In the genomic region with DNA sequence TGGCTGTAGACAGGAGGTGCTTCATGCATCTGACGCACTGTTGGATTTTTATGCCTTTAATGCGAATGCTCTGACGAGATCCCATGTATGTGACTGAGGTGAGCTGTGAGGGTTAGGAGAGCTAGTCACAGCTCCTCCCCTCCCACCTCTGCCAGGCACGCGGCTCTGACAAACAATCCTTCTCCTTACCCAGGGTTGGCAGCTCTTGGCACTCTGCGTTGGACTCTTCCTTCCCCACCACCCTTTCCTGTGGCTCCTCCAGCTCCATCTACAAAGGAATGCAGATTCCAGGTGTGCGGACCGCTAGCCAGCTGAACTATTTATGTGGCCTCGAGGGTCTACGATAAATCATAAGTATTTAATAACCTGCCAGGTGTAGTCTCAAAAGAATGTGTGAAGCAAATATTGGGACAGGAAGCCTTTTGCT, we compare ENCODE assay signal across 10 mouse cellular contexts. TPM values are rescaled to one million over a fixed set of nuclear protein-coding genes. Genes with fewer than 3 reads are reported as not detected.
DNase-seq lines count a peak whose midpoint lies in the region; ATAC-seq and TF ChIP-seq lines count a peak whose summit lies in the region.
"Had no signal": no experiment of that assay in that cellular context is flagged by ENCODE, and none has a peak within 500 bp of the region (broad histone marks: within the 10 kb centered on the region; RNA-seq: fewer than 3 reads in every experiment).

No protein-coding gene starts in this region.

- peaks cover 19% of the 10 kb centered on the region for H3K36me3 ChIP-seq in kidney, embryonic 16.5 days (ENCODE audit: insufficient read depth, low read length)
- peaks cover 49% of the 10 kb centered on the region for H3K36me3 ChIP-seq in embryonic facial prominence, embryonic 13.5 days
- no peaks in the 10 kb centered on the region; the same call in 1 of the 2 replicates for H3K36me3 ChIP-seq in hindbrain, embryonic 14.5 days (replicated peaks; ENCODE audit: control insufficient read depth, insufficient read depth)
- no peaks in the 10 kb centered on the region for H3K36me3 ChIP-seq in midbrain, postnatal 0 days (ENCODE audit: insufficient read depth, low read length)
- no peaks in the 10 kb centered on the region for H3K36me3 ChIP-seq in liver, postnatal 0 days (replicated peaks; ENCODE audit: insufficient read depth, low read length)
- H3K36me3 ChIP-seq: liver, embryonic 13.5 days had no signal

- no peak for DNase-seq in kidney, adult 8-10 months
- DNase-seq in hindbrain, embryonic 14.5 days (ENCODE audit: low spot score), result no peak
- DNase-seq in midbrain, postnatal 0 days (ENCODE audit: low spot score), result peak; percentile 20
- no peak for DNase-seq in liver, postnatal 0 days
- DNase-seq in thymus, adult 18-20 months, result no peak
- DNase-seq: cerebellum, postnatal 36 days; liver, embryonic 13.5 days had no signal

- H3K4me2 ChIP-seq in kidney, embryonic 16.5 days (replicated peaks; ENCODE audit: low read depth, low read length), result no peak overlapping the region
- H3K4me2 ChIP-seq in embryonic facial prominence, embryonic 13.5 days, result peak overlapping the region; percentile 27; the same call in 1 of the 2 replicates
- peak overlapping the region; percentile 33 for H3K4me2 ChIP-seq in hindbrain, embryonic 14.5 days (replicated peaks)
- H3K4me2 ChIP-seq in midbrain, postnatal 0 days (ENCODE audit: low read depth, low read length, poor library complexity, severe bottlenecking), result peak overlapping the region; percentile 40
- no peak overlapping the region for H3K4me2 ChIP-seq in liver, postnatal 0 days (ENCODE audit: low read depth, low read length)
- H3K4me2 ChIP-seq: liver, embryonic 13.5 days had no signal

- ATAC-seq in kidney, embryonic 16.5 days (ENCODE audit: low FRiP score, low TSS enrichment), result 0 out of 2 replicates have a peak, but pooled peaks have one; percentile 27
- no peak for ATAC-seq in embryonic facial prominence, embryonic 13.5 days (ENCODE audit: insufficient number of reproducible peaks, insufficient read depth, low FRiP score, low TSS enrichment, low read depth)
- no peak for ATAC-seq in hindbrain, embryonic 14.5 days (ENCODE audit: low FRiP score)
- peak; percentile 68 for ATAC-seq in midbrain, postnatal 0 days (ENCODE audit: low FRiP score)
- no peak for ATAC-seq in liver, postnatal 0 days
- ATAC-seq: intestine, embryonic 16.5 days had no signal

- WGBS in kidney, embryonic 16.5 days, result 40% methylated on average over 10 of the region's 10 CpGs
- 49% methylated on average over 10 of the region's 10 CpGs for WGBS in embryonic facial prominence, embryonic 13.5 days
- WGBS in hindbrain, embryonic 14.5 days, result 37% methylated on average over 10 of the region's 10 CpGs
- WGBS in midbrain, postnatal 0 days, result 24% methylated on average over 10 of the region's 10 CpGs
- WGBS in liver, postnatal 0 days (ENCODE audit: insufficient replicate concordance), result 60% methylated on average over 10 of the region's 10 CpGs

- H3K27ac ChIP-seq in kidney, embryonic 16.5 days (ENCODE audit: low read length), result no peak overlapping the region
- peak overlapping the region; percentile 55 for H3K27ac ChIP-seq in embryonic facial prominence, embryonic 13.5 days
- peak overlapping the region; percentile 12 for H3K27ac ChIP-seq in hindbrain, embryonic 14.5 days
- peak overlapping the region; percentile 52 for H3K27ac ChIP-seq in midbrain, postnatal 0 days (ENCODE audit: low read depth, low read length)
- H3K27ac ChIP-seq in liver, postnatal 0 days (ENCODE audit: low read depth), result no peak overlapping the region
- H3K27ac ChIP-seq: liver, embryonic 13.5 days had no signal

- TF ChIP-seq EP300 in liver, postnatal 0 days (IDR thresholded peaks at IDR 0.05; ENCODE audit: low read depth), result no peak

- no peak for TF ChIP-seq CTCF in midbrain, postnatal 0 days (IDR thresholded peaks at IDR 0.05)
- no peak for TF ChIP-seq CTCF in liver, postnatal 0 days (IDR thresholded peaks at IDR 0.05; ENCODE audit: low read depth)

- no peaks in the 10 kb centered on the region for H3K9me3 ChIP-seq in kidney, embryonic 16.5 days (ENCODE audit: low read length)
- no peaks in the 10 kb centered on the region for H3K9me3 ChIP-seq in embryonic facial prominence, embryonic 13.5 days
- no peaks in the 10 kb centered on the region for H3K9me3 ChIP-seq in hindbrain, embryonic 14.5 days (ENCODE audit: control insufficient read depth, low read length)
- no peaks in the 10 kb centered on the region for H3K9me3 ChIP-seq in midbrain, postnatal 0 days (ENCODE audit: low read length)
- H3K9me3 ChIP-seq in liver, postnatal 0 days (ENCODE audit: low read length), result no peaks in the 10 kb centered on the region
- H3K9me3 ChIP-seq: liver, embryonic 13.5 days had no signal

- peaks cover 8% of the 10 kb centered on the region; the same call in 1 of the 2 replicates for H3K4me1 ChIP-seq in kidney, embryonic 16.5 days (ENCODE audit: insufficient read depth, low read length)
- peaks cover 28% of the 10 kb centered on the region for H3K4me1 ChIP-seq in embryonic facial prominence, embryonic 13.5 days
- H3K4me1 ChIP-seq in hindbrain, embryonic 14.5 days (replicated peaks; ENCODE audit: control insufficient read depth, insufficient read depth, low read length), result peaks cover 9% of the 10 kb centered on the region; the same call in 1 of the 2 replicates
- H3K4me1 ChIP-seq in midbrain, postnatal 0 days (ENCODE audit: insufficient read depth, low read length), result no peaks in the 10 kb centered on the region
- H3K4me1 ChIP-seq in liver, postnatal 0 days (ENCODE audit: insufficient read depth), result peaks cover 4% of the 10 kb centered on the region
- H3K4me1 ChIP-seq: liver, embryonic 13.5 days had no signal

- H3K4me3 ChIP-seq in kidney, embryonic 16.5 days (ENCODE audit: low read length), result no peak overlapping the region
- H3K4me3 ChIP-seq in embryonic facial prominence, embryonic 13.5 days, result no peak overlapping the region
- H3K4me3 ChIP-seq in hindbrain, embryonic 14.5 days (replicated peaks; ENCODE audit: low read length), result no peak overlapping the region
- peak overlapping the region; percentile 18; the same call in 1 of the 2 replicates for H3K4me3 ChIP-seq in midbrain, postnatal 0 days (ENCODE audit: low read depth, low read length)
- no peak overlapping the region for H3K4me3 ChIP-seq in liver, postnatal 0 days (ENCODE audit: low read depth, low read length)
- H3K4me3 ChIP-seq: liver, embryonic 13.5 days had no signal

- no peak overlapping the region for H3K9ac ChIP-seq in kidney, embryonic 16.5 days (replicated peaks; ENCODE audit: low read length)
- H3K9ac ChIP-seq in embryonic facial prominence, embryonic 13.5 days, result no peak overlapping the region
- H3K9ac ChIP-seq in hindbrain, embryonic 14.5 days, result peak overlapping the region; percentile 22; the same call in 1 of the 2 replicates
- peak overlapping the region; percentile 24; the same call in 1 of the 2 replicates for H3K9ac ChIP-seq in midbrain, postnatal 0 days (replicated peaks; ENCODE audit: low read length, poor library complexity, severe bottlenecking)
- H3K9ac ChIP-seq in liver, postnatal 0 days (replicated peaks), result no peak overlapping the region
- H3K9ac ChIP-seq: liver, embryonic 13.5 days had no signal

- H3K27me3 ChIP-seq in kidney, embryonic 16.5 days (ENCODE audit: insufficient read depth, low read length), result no peaks in the 10 kb centered on the region
- H3K27me3 ChIP-seq in embryonic facial prominence, embryonic 13.5 days, result no peaks in the 10 kb centered on the region
- no peaks in the 10 kb centered on the region for H3K27me3 ChIP-seq in hindbrain, embryonic 14.5 days (ENCODE audit: control insufficient read depth, insufficient read depth, low read length)
- H3K27me3 ChIP-seq in midbrain, postnatal 0 days (ENCODE audit: insufficient read depth, low read length), result no peaks in the 10 kb centered on the region
- H3K27me3 ChIP-seq in liver, postnatal 0 days (ENCODE audit: insufficient read depth, low read length), result no peaks in the 10 kb centered on the region
- H3K27me3 ChIP-seq: liver, embryonic 13.5 days had no signal

RNA-seq across cellular contexts. Expression of a gene that starts 30.3 kb away (rescaled TPM):
- polyA plus RNA-seq in kidney, embryonic 16.5 days (2015; fragmentation: Nextera tagmentation; extraction: Ambion mirVana), result 54.9 and 56.9 TPM in 2 replicates
- polyA plus RNA-seq in embryonic facial prominence, embryonic 13.5 days (2015; fragmentation: Nextera tagmentation; extraction: Ambion mirVana), result 38.2 and 43.4 TPM in 2 replicates
- polyA plus RNA-seq in hindbrain, embryonic 14.5 days (2014; fragmentation: Nextera tagmentation; extraction: Ambion mirVana), result 33.4 and 34.8 TPM in 2 replicates
- 18.3 and 19.6 TPM in 2 replicates for total RNA-seq in midbrain, postnatal 0 days (2014; rRNA removed)
- polyA plus RNA-seq in midbrain, postnatal 0 days (2015; fragmentation: Nextera tagmentation; extraction: Ambion mirVana), result 36.1 and 37.7 TPM in 2 replicates
- polyA plus RNA-seq in liver, postnatal 0 days (2015; fragmentation: Nextera tagmentation; extraction: Ambion mirVana), result 2.4 and 3.4 TPM in 2 replicates

Comparison
In these comparisons a context has a peak if more than half of its experiments do, and no peak if none do; other contexts are left out.
1. ATAC-seq: peak in kidney, embryonic 16.5 days (single experiment) and midbrain, postnatal 0 days (single experiment); none in embryonic facial prominence, embryonic 13.5 days (single experiment), hindbrain, embryonic 14.5 days (single experiment) and liver, postnatal 0 days (single experiment).
2. H3K27ac ChIP-seq: peak in embryonic facial prominence, embryonic 13.5 days (single experiment), hindbrain, embryonic 14.5 days (single experiment) and midbrain, postnatal 0 days (single experiment); none in kidney, embryonic 16.5 days (single experiment) and liver, postnatal 0 days (single experiment).
3. H3K4me2 ChIP-seq: peak in embryonic facial prominence, embryonic 13.5 days (single experiment), hindbrain, embryonic 14.5 days (single experiment) and midbrain, postnatal 0 days (single experiment); none in kidney, embryonic 16.5 days (single experiment) and liver, postnatal 0 days (single experiment).
4. H3K9ac ChIP-seq: peak in hindbrain, embryonic 14.5 days (single experiment) and midbrain, postnatal 0 days (single experiment); none in kidney, embryonic 16.5 days (single experiment), embryonic facial prominence, embryonic 13.5 days (single experiment) and liver, postnatal 0 days (single experiment).